Mouse (Mus musculus) embryonic facial prominence, embryonic 15.5 days (tissue): ENCODE data around the gene Npl. TPM values are rescaled to one million over a fixed set of nuclear protein-coding genes. Genes with fewer than 3 reads are reported as not detected.

Experiments
- polyA plus RNA-seq: library from polyadenylated mRNA; unstranded; fragments of >200 nt; fragmentation: Nextera tagmentation; extraction: Ambion mirVana; gene quantifications from 2 replicates; pipeline ENCODE4 v1.2.1, GENCODE M21; 2015

Gene Npl
- polyA plus RNA-seq, 1 experiment from 2014 or later: 21.4 TPM

Other genes with a start within 250 kb of the Npl start
- gene Lamc1, start 217.3 kb downstream of the Npl start, polyA plus RNA-seq: 48.4 and 54.2 TPM in 2 replicates
- 0.24 and 0.42 TPM in 2 replicates for gene Shcbp1l, start 124.9 kb downstream of the Npl start, polyA plus RNA-seq
- gene Dhx9, start 62.4 kb downstream of the Npl start, polyA plus RNA-seq: 26.5 and 26.9 TPM in 2 replicates
- gene Rgs8, start 103.0 kb upstream of the Npl start, polyA plus RNA-seq: 0.77 and 1.0 TPM in 2 replicates
- gene Rgs16, start 190.3 kb upstream of the Npl start, polyA plus RNA-seq: 18.5 and 20.6 TPM in 2 replicates
- 14.3 and 14.8 TPM in 2 replicates for gene Rnasel, start 199.4 kb upstream of the Npl start, polyA plus RNA-seq